Mouse (Mus musculus): ENCODE measurements around the gene Rnf39.

Rnf39 gene

GRCm38 (mm10) chr17:36943691-36944090 lies 973 bp downstream of the Rnf39 start:
- no peak for DNase-seq

GRCm38 (mm10) chr17:36944121-36944775 lies 1.5 kb downstream of the Rnf39 start:
- DNase-seq, result no peak

- peak; percentile 70 for DNase-seq
Observed at GRCm38 (mm10) chr17:36947051-36947819, 4.5 kb downstream of the Rnf39 start.

- DNase-seq, result no peak
Observed at GRCm38 (mm10) chr17:36948286-36948685, 5.6 kb downstream of the Rnf39 start.

- DNase-seq, result no peak
Observed at GRCm38 (mm10) chr17:36949265-36949664, 6.5 kb downstream of the Rnf39 start.

- DNase-seq, result peak; percentile 98
Observed at GRCm38 (mm10) chr17:36950981-36951947, 8.5 kb downstream of the Rnf39 start, which contains the start of gene Ppp1r11. TSS of gene Ppp1r11 (minus strand) at chr17:36951741.

GRCm38 (mm10) chr17:36952631-36953030 lies 9.9 kb downstream of the Rnf39 start:
- no peak for DNase-seq

GRCm38 (mm10) chr17:36953062-36953461 lies 10.3 kb downstream of the Rnf39 start:
- DNase-seq, result no peak

GRCm38 (mm10) chr17:36957999-36958743 lies 15.5 kb downstream of the Rnf39 start, which contains the start of the genes Znrd1 and Znrd1as:
TSS of gene Znrd1 (minus strand) at chr17:36958559.
TSS of gene Znrd1as (plus strand) at chr17:36958592.
- DNase-seq, result peak; percentile 98

- DNase-seq, result peak; percentile 42
Observed at GRCm38 (mm10) chr17:36958884-36959283, 16.2 kb downstream of the Rnf39 start.

- no peak for DNase-seq
Observed at GRCm38 (mm10) chr17:36961125-36961524, 18.4 kb downstream of the Rnf39 start.

GRCm38 (mm10) chr17:36966875-36967274 lies 24.2 kb downstream of the Rnf39 start:
- DNase-seq, result no peak

- no peak for DNase-seq
Observed at GRCm38 (mm10) chr17:36970316-36970890, 27.7 kb downstream of the Rnf39 start.

- DNase-seq, result no peak
Observed at GRCm38 (mm10) chr17:36971172-36971850, 28.6 kb downstream of the Rnf39 start.

GRCm38 (mm10) chr17:36972791-36973190 lies 30.1 kb downstream of the Rnf39 start:
- DNase-seq, result no peak

- no peak for DNase-seq
Observed at GRCm38 (mm10) chr17:36973271-36973787, 30.6 kb downstream of the Rnf39 start.

- DNase-seq, result peak; percentile 53
Observed at GRCm38 (mm10) chr17:36981221-36981813, 38.6 kb downstream of the Rnf39 start, which contains the start of gene 2410137M14Rik. TSS of gene 2410137M14Rik (minus strand) at chr17:36981237.

GRCm38 (mm10) chr17:36981845-36982244 lies 39.1 kb downstream of the Rnf39 start:
- no peak for DNase-seq

GRCm38 (mm10) chr17:36982253-36983155 lies 39.8 kb downstream of the Rnf39 start:
- DNase-seq, result no peak
